9 mouse cellular contexts compared by ENCODE assay signal in genomic region chr8:85027516-85027855, GRCm38 (mm10). TPM values are rescaled to one million over a fixed set of nuclear protein-coding genes. Genes with fewer than 3 reads are reported as not detected.
A peak's percentile ranks its signal among the peaks of the same experiment; 100 is the strongest.
DNase-seq lines count a peak whose midpoint lies in the region; ATAC-seq and TF ChIP-seq lines count a peak whose summit lies in the region.
"Had no signal": no experiment of that assay in that cellular context is flagged by ENCODE, and none has a peak within 500 bp of the region (broad histone marks: within the 10 kb centered on the region; RNA-seq: fewer than 3 reads in every experiment).

No protein-coding gene starts in this region.

- H3K27me3 ChIP-seq in megakaryocyte, embryonic 14.5 days (replicated peaks), result no peaks in the 10 kb centered on the region
- no peaks in the 10 kb centered on the region for H3K27me3 ChIP-seq in hindbrain, postnatal 0 days (ENCODE audit: insufficient read depth, low read length)
- no peaks in the 10 kb centered on the region for H3K27me3 ChIP-seq in midbrain, embryonic 11.5 days (ENCODE audit: control insufficient read depth, insufficient read depth, low read length)

- H3K9ac ChIP-seq in hindbrain, postnatal 0 days (replicated peaks; ENCODE audit: low read length), result peak overlapping the region; percentile 99
- H3K9ac ChIP-seq in midbrain, embryonic 11.5 days (ENCODE audit: low read length), result peak overlapping the region; percentile 99

- peak; percentile 22 for DNase-seq in c-Kit-positive CD71-positive TER-119-negative erythroid progenitor cells, embryonic 14.5 days (ENCODE audit: low read depth)
- DNase-seq in hindbrain, postnatal 0 days (ENCODE audit: low spot score), result no peak
- DNase-seq in midbrain, embryonic 11.5 days (ENCODE audit: low spot score, missing footprints), result peak; percentile 88
- DNase-seq in right cerebral cortex, postnatal 10 days (ENCODE audit: low spot score in 2 of 2), result no peak
- DNase-seq in gastrocnemius, postnatal 25 days, result no peak
- no peak for DNase-seq in layer of hippocampus, postnatal 14 days (ENCODE audit: low spot score in 2 of 2)

- H3K4me2 ChIP-seq in hindbrain, postnatal 0 days (ENCODE audit: low read depth, low read length), result peak overlapping the region; percentile 91
- peak overlapping the region; percentile 55 for H3K4me2 ChIP-seq in midbrain, embryonic 11.5 days

- TF ChIP-seq CTCF in hindbrain, postnatal 0 days (IDR thresholded peaks at IDR 0.05; ENCODE audit: low read depth), result no peak

- ATAC-seq in megakaryocyte, adult 5-6 weeks (ENCODE audit: poor library complexity, severe bottlenecking), result no peak
- ATAC-seq in hindbrain, postnatal 0 days, result no peak
- ATAC-seq in midbrain, embryonic 11.5 days (ENCODE audit: low FRiP score), result no peak

- H3K27ac ChIP-seq in hindbrain, postnatal 0 days, result peak overlapping the region; percentile 95
- H3K27ac ChIP-seq in midbrain, embryonic 11.5 days (ENCODE audit: low read depth, low read length), result no peak overlapping the region

- H3K36me3 ChIP-seq in megakaryocyte, embryonic 14.5 days (replicated peaks; ENCODE audit: low read length), result peaks cover 55% of the 10 kb centered on the region
- peaks cover 24% of the 10 kb centered on the region for H3K36me3 ChIP-seq in hindbrain, postnatal 0 days (ENCODE audit: insufficient read depth, low read length)
- H3K36me3 ChIP-seq in midbrain, embryonic 11.5 days (ENCODE audit: control insufficient read depth, insufficient read depth, low read length), result peaks cover 16% of the 10 kb centered on the region; the same call in 1 of the 2 replicates

- H3K9me3 ChIP-seq in megakaryocyte, embryonic 14.5 days, result no peaks in the 10 kb centered on the region
- H3K9me3 ChIP-seq in hindbrain, postnatal 0 days (ENCODE audit: low read length), result no peaks in the 10 kb centered on the region
- H3K9me3 ChIP-seq in midbrain, embryonic 11.5 days (ENCODE audit: control insufficient read depth, low read length), result no peaks in the 10 kb centered on the region

- peak overlapping the region; percentile 99 for H3K4me3 ChIP-seq in megakaryocyte, embryonic 14.5 days (replicated peaks)
- peak overlapping the region; percentile 95 for H3K4me3 ChIP-seq in hindbrain, postnatal 0 days (ENCODE audit: low read length)
- peak overlapping the region; percentile 87 for H3K4me3 ChIP-seq in midbrain, embryonic 11.5 days (ENCODE audit: low read depth, low read length)

- 1% methylated on average over 13 of the region's 13 CpGs for WGBS in hindbrain, postnatal 0 days
- 2% methylated on average over 13 of the region's 13 CpGs for WGBS in midbrain, embryonic 11.5 days

- H3K4me1 ChIP-seq in megakaryocyte, embryonic 14.5 days, result peaks cover 56% of the 10 kb centered on the region
- H3K4me1 ChIP-seq in hindbrain, postnatal 0 days (ENCODE audit: insufficient read depth, low read length), result peaks cover 32% of the 10 kb centered on the region
- peaks cover 31% of the 10 kb centered on the region for H3K4me1 ChIP-seq in midbrain, embryonic 11.5 days (ENCODE audit: control insufficient read depth, insufficient read depth, low read length)

RNA-seq across cellular contexts. Expression of gene Trir, which starts 0.9 kb away (rescaled TPM):
- polyA plus RNA-seq in megakaryocyte, embryonic 14.5 days (2012; ENCODE audit: insufficient read depth, low replicate concordance), result 123 and 539 TPM in 2 replicates
- total RNA-seq in megakaryocyte, adult 5-6 weeks (2015), result 138 and 141 TPM in 2 replicates
- 411 and 422 TPM in 2 replicates for total RNA-seq in megakaryocyte, adult 5-6 weeks (2017)
- 220 and 238 TPM in 2 replicates for total RNA-seq in hindbrain, postnatal 0 days (2014; rRNA removed)
- polyA plus RNA-seq in hindbrain, postnatal 0 days (2015; fragmentation: Nextera tagmentation; extraction: Ambion mirVana), result 146 and 152 TPM in 2 replicates
- 164 and 180 TPM in 2 replicates for polyA plus RNA-seq in midbrain, embryonic 11.5 days (2014; fragmentation: Nextera tagmentation; extraction: Ambion mirVana)
- total RNA-seq in gastrocnemius, postnatal 25 days (2021), result 10 to 100 TPM; 66.5 to 69.4 TPM
- total RNA-seq in layer of hippocampus, postnatal 14 days (2021), result 100 to 1,000 TPM; 136 to 150 TPM

RNA-seq across cellular contexts. Expression of gene Asna1, which starts 2.4 kb away (rescaled TPM):
- polyA plus RNA-seq in megakaryocyte, embryonic 14.5 days (2012; ENCODE audit: insufficient read depth, low replicate concordance), result 103 and 181 TPM in 2 replicates
- 52.5 and 64.0 TPM in 2 replicates for total RNA-seq in megakaryocyte, adult 5-6 weeks (2015)
- total RNA-seq in megakaryocyte, adult 5-6 weeks (2017), result 61.2 and 65.5 TPM in 2 replicates
- total RNA-seq in hindbrain, postnatal 0 days (2014; rRNA removed), result 165 and 172 TPM in 2 replicates
- 149 and 150 TPM in 2 replicates for polyA plus RNA-seq in hindbrain, postnatal 0 days (2015; fragmentation: Nextera tagmentation; extraction: Ambion mirVana)
- polyA plus RNA-seq in midbrain, embryonic 11.5 days (2014; fragmentation: Nextera tagmentation; extraction: Ambion mirVana), result 129 TPM in 2 replicates
- 10 to 100 TPM; 45.6 to 48.2 TPM for total RNA-seq in gastrocnemius, postnatal 25 days (2021)
- 100 to 1,000 TPM; 108 to 115 TPM for total RNA-seq in layer of hippocampus, postnatal 14 days (2021)

RNA-seq across cellular contexts. Expression of gene Tnpo2, which starts 9.2 kb away (rescaled TPM):
- 5.1 and 5.3 TPM in 2 replicates for polyA plus RNA-seq in megakaryocyte, embryonic 14.5 days (2012; ENCODE audit: insufficient read depth, low replicate concordance)
- 13.2 and 18.8 TPM in 2 replicates for total RNA-seq in megakaryocyte, adult 5-6 weeks (2015)
- 13.1 and 17.7 TPM in 2 replicates for total RNA-seq in megakaryocyte, adult 5-6 weeks (2017)
- 174 and 183 TPM in 2 replicates for total RNA-seq in hindbrain, postnatal 0 days (2014; rRNA removed)
- 48.1 and 49.1 TPM in 2 replicates for polyA plus RNA-seq in hindbrain, postnatal 0 days (2015; fragmentation: Nextera tagmentation; extraction: Ambion mirVana)
- 19.5 and 19.9 TPM in 2 replicates for polyA plus RNA-seq in midbrain, embryonic 11.5 days (2014; fragmentation: Nextera tagmentation; extraction: Ambion mirVana)
- total RNA-seq in gastrocnemius, postnatal 25 days (2021), result 10 to 100 TPM; 23.5 to 27.9 TPM
- total RNA-seq in layer of hippocampus, postnatal 14 days (2021), result 100 to 1,000 TPM; 150 to 152 TPM

RNA-seq across cellular contexts. Expression of gene Best2, which starts 13.2 kb away (rescaled TPM):
- 0.27 TPM in 1 of 2 replicates, not detected in the other for polyA plus RNA-seq in megakaryocyte, embryonic 14.5 days (2012; ENCODE audit: insufficient read depth, low replicate concordance)
- 0.07 TPM in 1 of 2 replicates, not detected in the other for total RNA-seq in megakaryocyte, adult 5-6 weeks (2015)
- total RNA-seq in megakaryocyte, adult 5-6 weeks (2017), result not detected in 2 replicates
- not detected in 2 replicates for total RNA-seq in hindbrain, postnatal 0 days (2014; rRNA removed)
- polyA plus RNA-seq in hindbrain, postnatal 0 days (2015; fragmentation: Nextera tagmentation; extraction: Ambion mirVana), result 0.09 and 0.26 TPM in 2 replicates
- not detected in 2 replicates for polyA plus RNA-seq in midbrain, embryonic 11.5 days (2014; fragmentation: Nextera tagmentation; extraction: Ambion mirVana)
- not detected for total RNA-seq in gastrocnemius, postnatal 25 days (2021)
- total RNA-seq in layer of hippocampus, postnatal 14 days (2021), result not detected
- total RNA-seq: hematopoietic stem cell, adult 5-6 weeks had no signal

RNA-seq across cellular contexts. Expression of gene Fbxw9, which starts 32.4 kb away (rescaled TPM):
- polyA plus RNA-seq in megakaryocyte, embryonic 14.5 days (2012; ENCODE audit: insufficient read depth, low replicate concordance), result 14.6 and 15.5 TPM in 2 replicates
- 2.1 and 4.1 TPM in 2 replicates for total RNA-seq in megakaryocyte, adult 5-6 weeks (2015)
- 3.0 and 3.2 TPM in 2 replicates for total RNA-seq in megakaryocyte, adult 5-6 weeks (2017)
- total RNA-seq in hindbrain, postnatal 0 days (2014; rRNA removed), result 104 and 114 TPM in 2 replicates
- 78.9 and 82.2 TPM in 2 replicates for polyA plus RNA-seq in hindbrain, postnatal 0 days (2015; fragmentation: Nextera tagmentation; extraction: Ambion mirVana)
- 22.4 and 25.8 TPM in 2 replicates for polyA plus RNA-seq in midbrain, embryonic 11.5 days (2014; fragmentation: Nextera tagmentation; extraction: Ambion mirVana)
- 1 to 10 TPM; 1.8 to 2.2 TPM for total RNA-seq in gastrocnemius, postnatal 25 days (2021)
- 10 to 100 TPM; 36.2 to 41.4 TPM for total RNA-seq in layer of hippocampus, postnatal 14 days (2021)

Comparison
In these comparisons a context has a peak if more than half of its experiments do, and no peak if none do; other contexts are left out.
1. DNase-seq: peak in c-Kit-positive CD71-positive TER-119-negative erythroid progenitor cells, embryonic 14.5 days (single experiment) and midbrain, embryonic 11.5 days (single experiment); none in hindbrain, postnatal 0 days (single experiment), right cerebral cortex, postnatal 10 days (0 of 2), gastrocnemius, postnatal 25 days (single experiment) and layer of hippocampus, postnatal 14 days (0 of 2).
2. Peak in every context shown above with its lines, with median percentiles within 50 percentile points of each other: H3K4me3 ChIP-seq.